Mouse (Mus musculus) CH12.LX (cell line): ENCODE data around the gene Mettl23.

Experiments used
- CHD2 ChIP-seq: IDR thresholded peaks from 2 replicates; pipeline ENCODE4 v1.6.1; 2011; ENCODE audit warnings: low read length, improper control_type of control experiment
- CTCF ChIP-seq, 2 experiments: IDR thresholded peaks in 1 of 2; conservative IDR thresholded peaks in 1 of 2; 2 replicates each; pipeline ENCODE4 v1.5.1; 2011 to 2012; ENCODE audit warnings: low read depth in 2 of 2, low read length in 2 of 2, improper control_type of control experiment in 1 of 2, inconsistent platforms in 1 of 2, mild to moderate bottlenecking in 1 of 2, moderate library complexity in 1 of 2
- EP300 ChIP-seq: IDR thresholded peaks from 2 replicates; pipeline ENCODE4 v1.6.1; 2011; ENCODE audit warnings: low read length, improper control_type of control experiment
- IRF4 ChIP-seq: IDR thresholded peaks from 2 replicates; pipeline ENCODE4 v1.6.1; 2014; ENCODE audit warnings: low read depth, mild to moderate bottlenecking, inconsistent platforms, low read length, improper control_type of control experiment
- MAZ ChIP-seq: IDR thresholded peaks from 2 replicates; pipeline ENCODE4 v1.6.1; 2012; ENCODE audit warnings: low read depth, mild to moderate bottlenecking, inconsistent platforms, low read length, improper control_type of control experiment, moderate library complexity
- POLR2A ChIP-seq: IDR thresholded peaks from 2 replicates; pipeline ENCODE4 v1.6.1; 2011; ENCODE audit warnings: low read depth, mild to moderate bottlenecking, improper control_type of control experiment, low read length
- SMC3 ChIP-seq: IDR thresholded peaks from 2 replicates; pipeline ENCODE4 v1.6.1; 2011; ENCODE audit warnings: low read depth, low read length, improper control_type of control experiment
- TCF12 ChIP-seq: IDR thresholded peaks from 2 replicates; pipeline ENCODE4 v1.6.1; 2014; ENCODE audit warnings: low read depth, mild to moderate bottlenecking, inconsistent platforms, low read length, improper control_type of control experiment

- TF ChIP-seq EP300 (no peak), SMC3 (no peak), IRF4 (no peak), POLR2A (no peak), CTCF (conservative IDR thresholded peaks at IDR 0.05 in 1 of 2, IDR thresholded peaks at IDR 0.05 in 1 of 2; ENCODE audit: low read depth in 2 of 2, low read length in 2 of 2) (no peak), CHD2 (no peak), MAZ (no peak), TCF12 (no peak)
Measured at GRCm38 (mm10) chr11:116869223-116869622, 26.1 kb downstream of the Mettl23 start.
